In the genomic region with DNA sequence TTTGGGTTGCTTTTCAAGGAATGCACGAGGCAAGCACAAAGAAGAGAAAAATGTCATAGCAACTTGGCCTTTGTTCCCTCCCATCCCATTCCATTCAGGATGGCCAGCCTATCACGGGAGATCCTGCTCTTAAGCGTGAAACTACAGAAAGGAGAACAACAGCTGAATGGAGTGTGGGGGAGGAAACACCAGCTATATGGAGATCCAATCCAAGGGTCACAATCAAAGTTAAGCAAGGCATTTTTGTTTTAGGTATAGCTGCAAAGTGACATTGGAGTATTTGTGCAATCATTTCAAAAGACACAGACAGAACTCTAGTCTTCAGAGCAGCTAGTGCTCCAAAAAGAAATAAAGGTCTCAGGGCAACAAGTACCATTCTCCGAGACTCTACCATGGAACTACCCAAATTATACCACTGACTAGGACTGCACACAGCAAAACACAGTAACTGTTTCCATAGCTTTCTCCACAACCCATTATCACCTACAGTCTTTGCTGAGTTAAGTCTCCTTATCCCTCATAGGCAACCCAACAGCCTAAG, we compare ENCODE assay signal across 7 mouse cellular contexts. TPM values are rescaled to one million over a fixed set of nuclear protein-coding genes. Genes with fewer than 3 reads are reported as not detected.
DNase-seq lines count a peak whose midpoint lies in the region; ATAC-seq and TF ChIP-seq lines count a peak whose summit lies in the region.

No protein-coding gene starts in this region.

- no peak for TF ChIP-seq EP300 in ES-Bruce4 (IDR thresholded peaks at IDR 0.05; ENCODE audit: insufficient read depth, low read depth, low read length)

- H3K4me3 ChIP-seq in ES-Bruce4 (ENCODE audit: low read depth, low read length), result 0 out of 2 replicates have a peak overlapping the region, but pooled peaks have one; percentile 29
- H3K4me3 ChIP-seq in forebrain, embryonic 15.5 days, result peak overlapping the region; percentile 100
- peak overlapping the region; percentile 99 for H3K4me3 ChIP-seq in limb, embryonic 13.5 days
- H3K4me3 ChIP-seq in stomach, embryonic 16.5 days (replicated peaks; ENCODE audit: low read length), result peak overlapping the region; percentile 100

- no peak for ATAC-seq in forebrain, embryonic 15.5 days (replicated peaks)
- ATAC-seq in limb, embryonic 13.5 days (ENCODE audit: low FRiP score, low read depth), result no peak
- ATAC-seq in stomach, embryonic 16.5 days (ENCODE audit: insufficient read depth, low FRiP score), result no peak

- H3K4me1 ChIP-seq in ES-Bruce4 (ENCODE audit: control insufficient read depth, insufficient read depth, low read length), result no peaks in the 10 kb centered on the region
- peaks cover 56% of the 10 kb centered on the region for H3K4me1 ChIP-seq in forebrain, embryonic 15.5 days
- peaks cover 37% of the 10 kb centered on the region for H3K4me1 ChIP-seq in limb, embryonic 13.5 days
- peaks cover 45% of the 10 kb centered on the region for H3K4me1 ChIP-seq in stomach, embryonic 16.5 days (ENCODE audit: control insufficient read depth, insufficient read depth, low read length)

- H3K9me3 ChIP-seq in ES-Bruce4 (replicated peaks; ENCODE audit: control insufficient read depth, insufficient read depth, low read length, poor library complexity, severe bottlenecking), result no peaks in the 10 kb centered on the region
- H3K9me3 ChIP-seq in forebrain, embryonic 15.5 days, result no peaks in the 10 kb centered on the region
- H3K9me3 ChIP-seq in limb, embryonic 13.5 days, result no peaks in the 10 kb centered on the region
- H3K9me3 ChIP-seq in stomach, embryonic 16.5 days (replicated peaks; ENCODE audit: control insufficient read depth, low read length), result no peaks in the 10 kb centered on the region

- TF ChIP-seq POLR2A in ES-Bruce4 (IDR thresholded peaks at IDR 0.05; ENCODE audit: insufficient read depth, low read length), result no peak

- WGBS in forebrain, embryonic 15.5 days, result 1% methylated on average over 4 of the region's 4 CpGs
- WGBS in limb, embryonic 13.5 days, result 27% methylated on average over 4 of the region's 4 CpGs
- 13% methylated on average over 4 of the region's 4 CpGs for WGBS in stomach, embryonic 16.5 days

- H3K27me3 ChIP-seq in ES-Bruce4 (ENCODE audit: control insufficient read depth, insufficient read depth, low read length, poor library complexity, severe bottlenecking), result no peaks in the 10 kb centered on the region
- no peaks in the 10 kb centered on the region for H3K27me3 ChIP-seq in forebrain, embryonic 15.5 days
- H3K27me3 ChIP-seq in limb, embryonic 13.5 days, result no peaks in the 10 kb centered on the region
- no peaks in the 10 kb centered on the region for H3K27me3 ChIP-seq in stomach, embryonic 16.5 days (ENCODE audit: control insufficient read depth, insufficient read depth, low read length)

- DNase-seq in 3T3-L1 (ENCODE audit: low read depth, low spot score), result peak; percentile 66
- DNase-seq in gastrocnemius, adult 8-10 months (ENCODE audit: low spot score in 2 of 2), result no peak
- no peak for DNase-seq in layer of hippocampus, adult 18-20 months (ENCODE audit: low spot score in 2 of 2)

- no peak overlapping the region for H3K27ac ChIP-seq in ES-Bruce4 (ENCODE audit: insufficient read depth, low read length)
- peak overlapping the region; percentile 93 for H3K27ac ChIP-seq in forebrain, embryonic 15.5 days (replicated peaks)
- peak overlapping the region; percentile 98; the same call in 1 of the 2 replicates for H3K27ac ChIP-seq in limb, embryonic 13.5 days
- H3K27ac ChIP-seq in stomach, embryonic 16.5 days (ENCODE audit: low read length), result peak overlapping the region; percentile 94

- H3K4me2 ChIP-seq in forebrain, embryonic 15.5 days (replicated peaks), result peak overlapping the region; percentile 75
- H3K4me2 ChIP-seq in limb, embryonic 13.5 days (replicated peaks), result peak overlapping the region; percentile 80
- H3K4me2 ChIP-seq in stomach, embryonic 16.5 days (ENCODE audit: low read depth, low read length), result peak overlapping the region; percentile 88

- peaks cover 7% of the 10 kb centered on the region for H3K36me3 ChIP-seq in ES-Bruce4 (ENCODE audit: control insufficient read depth, insufficient read depth, low read length, poor library complexity, severe bottlenecking)
- no peaks in the 10 kb centered on the region for H3K36me3 ChIP-seq in forebrain, embryonic 15.5 days
- H3K36me3 ChIP-seq in limb, embryonic 13.5 days, result peaks cover 4% of the 10 kb centered on the region; the same call in 1 of the 2 replicates
- no peaks in the 10 kb centered on the region for H3K36me3 ChIP-seq in stomach, embryonic 16.5 days (ENCODE audit: control insufficient read depth, insufficient read depth, low read length)

- H3K9ac ChIP-seq in ES-Bruce4 (ENCODE audit: low read depth, poor library complexity, severe bottlenecking), result peak overlapping the region; percentile 100
- peak overlapping the region; percentile 98; the same call in 1 of the 2 replicates for H3K9ac ChIP-seq in forebrain, embryonic 15.5 days (replicated peaks)
- H3K9ac ChIP-seq in limb, embryonic 13.5 days, result peak overlapping the region; percentile 100
- peak overlapping the region; percentile 100 for H3K9ac ChIP-seq in stomach, embryonic 16.5 days (ENCODE audit: low read length)

- no peak for TF ChIP-seq CTCF in ES-Bruce4 (IDR thresholded peaks at IDR 0.05; ENCODE audit: low read depth, low read length)

RNA-seq across cellular contexts. Expression of a gene that starts 1.9 kb away (rescaled TPM):
- 146 and 148 TPM in 2 replicates for polyA plus RNA-seq in ES-Bruce4 (2011; ENCODE audit: insufficient read depth, insufficient read length, low read depth, missing spikeins)
- polyA plus RNA-seq in forebrain, embryonic 15.5 days (2015; fragmentation: Nextera tagmentation; extraction: Ambion mirVana), result 53.3 and 76.2 TPM in 2 replicates
- polyA plus RNA-seq in limb, embryonic 13.5 days (2015; fragmentation: Nextera tagmentation; extraction: Ambion mirVana), result 40.9 and 48.7 TPM in 2 replicates
- 23.1 and 24.6 TPM in 2 replicates for polyA plus RNA-seq in stomach, embryonic 16.5 days (2015; fragmentation: Nextera tagmentation; extraction: Ambion mirVana)
- 10 to 100 TPM; 55.0 to 63.5 (median 62.4) TPM for total RNA-seq in gastrocnemius, adult 8-10 months (2022)
- total RNA-seq in layer of hippocampus, adult 18-20 months (2021), result 100 to 1,000 TPM; 165 to 176 TPM

RNA-seq across cellular contexts. Expression of a gene that starts 22.6 kb away (rescaled TPM):
- 79.3 and 99.6 TPM in 2 replicates for polyA plus RNA-seq in ES-Bruce4 (2011; ENCODE audit: insufficient read depth, insufficient read length, low read depth, missing spikeins)
- 47.0 and 47.2 TPM in 2 replicates for polyA plus RNA-seq in forebrain, embryonic 15.5 days (2015; fragmentation: Nextera tagmentation; extraction: Ambion mirVana)
- 40.8 and 41.5 TPM in 2 replicates for polyA plus RNA-seq in limb, embryonic 13.5 days (2015; fragmentation: Nextera tagmentation; extraction: Ambion mirVana)
- polyA plus RNA-seq in stomach, embryonic 16.5 days (2015; fragmentation: Nextera tagmentation; extraction: Ambion mirVana), result 43.0 and 44.8 TPM in 2 replicates
- 10 to 100 TPM; 74.1 to 81.0 (median 77.4) TPM for total RNA-seq in gastrocnemius, adult 8-10 months (2022)
- total RNA-seq in layer of hippocampus, adult 18-20 months (2021), result 10 to 100 TPM; 60.0 to 64.8 TPM

Comparison
In these comparisons a context has a peak if more than half of its experiments do, and no peak if none do; other contexts are left out.
1. H3K4me3 ChIP-seq: peak in every context shown above with its lines; median percentile 100 in forebrain, embryonic 15.5 days; 100 in stomach, embryonic 16.5 days; 99 in limb, embryonic 13.5 days; 29 in ES-Bruce4.